Mouse (Mus musculus) olfactory bulb, adult 2 months (tissue): Measurements from ENCODE around the gene Ica1. TPM values are rescaled to one million over a fixed set of nuclear protein-coding genes. Genes with fewer than 3 reads are reported as not detected.

Experiments used
- H3K27ac ChIP-seq: fragments of 200-500 bp; 2 replicates; pipeline ENCODE4 v1.5.1; 2012; ENCODE audit warnings: low read depth, low read length; ENCODE audit not compliant: insufficient read depth
- H3K4me1 ChIP-seq: fragments of 200-500 bp; 2 replicates; pipeline ENCODE4 v1.6.1; 2012; ENCODE audit warnings: low read length; ENCODE audit not compliant: control insufficient read depth, insufficient read depth
- H3K4me3 ChIP-seq: fragments of 200-500 bp; 2 replicates; pipeline ENCODE4 v1.5.1; 2012; ENCODE audit warnings: mild to moderate bottlenecking, low read depth, low read length, moderate library complexity; ENCODE audit not compliant: insufficient read depth
- CTCF ChIP-seq: fragments of 200-500 bp; IDR thresholded peaks from 2 replicates; pipeline ENCODE4 v1.5.1; 2012; ENCODE audit warnings: low read depth, mild to moderate bottlenecking, low read length, moderate library complexity; ENCODE audit not compliant: insufficient read depth
- POLR2A ChIP-seq: fragments of 200-500 bp; IDR thresholded peaks from 2 replicates; pipeline ENCODE4 v1.6.1; 2012; ENCODE audit warnings: mild to moderate bottlenecking, low read depth, low read length, moderate library complexity; ENCODE audit not compliant: insufficient read depth
- WGBS: fragments of 180-500 bp; shearing (Covaris S2); methylation state at CpG from one replicate; pipeline ENCODE4 v1.1.7; 2018; 5-methylcytosine and 5-hydroxymethylcytosine counted together
- polyA plus RNA-seq: library from polyadenylated mRNA; stranded (reverse); fragments of >200 nt; gene quantifications from 2 replicates; pipeline ENCODE4 v1.2.4, GENCODE M21; 2012; ENCODE audit warnings: low replicate concordance; ENCODE audit not compliant: missing spikeins, insufficient read depth, insufficient read length

Ica1 gene
- polyA plus RNA-seq, 1 experiment: not detected

GRCm38 (mm10) chr6:8658431-8658830 lies 119.9 kb downstream of the Ica1 start:
- 85% methylated on average over 4 of the region's 4 CpGs for WGBS
- Histone ChIP-seq H3K4me1 (peaks cover 7% of the 10 kb centered on the region), H3K27ac (no peak overlapping the region), H3K4me3 (no peak overlapping the region)
- no peak for TF ChIP-seq POLR2A
- no peak for TF ChIP-seq CTCF

GRCm38 (mm10) chr6:8657459-8657858 lies 120.8 kb downstream of the Ica1 start:
- Histone ChIP-seq H3K27ac (no peak overlapping the region), H3K4me3 (no peak overlapping the region), H3K4me1 (peaks cover 3% of the 10 kb centered on the region)
- WGBS: 83% methylated on average over 3 of the region's 3 CpGs
- no peak for TF ChIP-seq CTCF
- TF ChIP-seq POLR2A: no peak

GRCm38 (mm10) chr6:8655454-8655853 lies 122.8 kb downstream of the Ica1 start:
- Histone ChIP-seq H3K4me1 (peaks cover 3% of the 10 kb centered on the region), H3K27ac (no peak overlapping the region), H3K4me3 (no peak overlapping the region)
- 93% methylated on average over 2 of the region's 2 CpGs for WGBS
- TF ChIP-seq POLR2A (no peak), CTCF (no peak)

- Histone ChIP-seq H3K4me3 (no peak overlapping the region), H3K4me1 (peaks cover 6% of the 10 kb centered on the region), H3K27ac (no peak overlapping the region)
- 94% methylated on average over 7 of the region's 7 CpGs for WGBS
- no peak for TF ChIP-seq POLR2A
Measured at GRCm38 (mm10) chr6:8650413-8650812, 127.9 kb downstream of the Ica1 start.

- 64% methylated on average over 4 of the region's 4 CpGs for WGBS
- TF ChIP-seq POLR2A (no peak), CTCF (no peak)
- peaks cover 12% of the 10 kb centered on the region for H3K4me1 ChIP-seq
- H3K4me3 ChIP-seq: no peak overlapping the region
- no peak overlapping the region for H3K27ac ChIP-seq
Measured at GRCm38 (mm10) chr6:8649295-8649865, 128.9 kb downstream of the Ica1 start.

- H3K4me1 ChIP-seq: peaks cover 12% of the 10 kb centered on the region
- no peak for TF ChIP-seq CTCF
- WGBS: 86% methylated on average over 10 of the region's 10 CpGs
- no peak overlapping the region for H3K4me3 ChIP-seq
- no peak overlapping the region for H3K27ac ChIP-seq
Measured at GRCm38 (mm10) chr6:8648185-8648901, 129.9 kb downstream of the Ica1 start.

- Histone ChIP-seq H3K4me1 (peaks cover 12% of the 10 kb centered on the region), H3K27ac (no peak overlapping the region), H3K4me3 (no peak overlapping the region)
- 77% methylated on average over 7 of the region's 7 CpGs for WGBS
- TF ChIP-seq POLR2A: no peak
- no peak for TF ChIP-seq CTCF
Measured at GRCm38 (mm10) chr6:8647513-8648184, 130.6 kb downstream of the Ica1 start.

- 51% methylated on average over 2 of the region's 2 CpGs for WGBS
Measured at GRCm38 (mm10) chr6:8645708-8646107, 132.6 kb downstream of the Ica1 start.

GRCm38 (mm10) chr6:8644703-8645102 lies 133.6 kb downstream of the Ica1 start:
- TF ChIP-seq CTCF (no peak), POLR2A (no peak)
- Histone ChIP-seq H3K27ac (peak overlapping the region; percentile 23; the same call in 1 of the 2 replicates), H3K4me1 (peaks cover 12% of the 10 kb centered on the region), H3K4me3 (no peak overlapping the region)
- WGBS: 47% methylated on average over 10 of the region's 10 CpGs

More at GRCm38 (mm10) chr6:8645708-8646107, 132.6 kb downstream of the Ica1 start:
- Histone ChIP-seq H3K4me3 (no peak overlapping the region), H3K4me1 (peaks cover 12% of the 10 kb centered on the region), H3K27ac (no peak overlapping the region)
- no peak for TF ChIP-seq CTCF
- TF ChIP-seq POLR2A: no peak
